Mouse (Mus musculus) heart, postnatal 10 days (tissue): Measurements from ENCODE around the gene Slc6a21. TPM values are rescaled to one million over a fixed set of nuclear protein-coding genes. Genes with fewer than 3 reads are reported as not detected.

Source experiments
- DNase-seq, 2 experiments: peaks; one replicate each; pipeline ENCODE4 v3.0.0; 2021
- intact Hi-C: fragments of 180-260 bp; cut with DNase I; formaldehyde crosslinking; loops from one replicate; pipeline ENCODE4 v1.15.1; 2025
- total RNA-seq, 2 experiments: library from RNA; stranded (reverse); gene quantifications; 2 replicates each; pipeline ENCODE4 v1.2.3; 2021

The Slc6a21 gene
- total RNA-seq, 2 experiments from 2014 or later, result not detected

GRCm38 (mm10) chr7:45312023-45312422 lies 34.7 kb downstream of the Slc6a21 start:
- DNase-seq, result no peak
- intact Hi-C loops, result no loop called here

DNA sequence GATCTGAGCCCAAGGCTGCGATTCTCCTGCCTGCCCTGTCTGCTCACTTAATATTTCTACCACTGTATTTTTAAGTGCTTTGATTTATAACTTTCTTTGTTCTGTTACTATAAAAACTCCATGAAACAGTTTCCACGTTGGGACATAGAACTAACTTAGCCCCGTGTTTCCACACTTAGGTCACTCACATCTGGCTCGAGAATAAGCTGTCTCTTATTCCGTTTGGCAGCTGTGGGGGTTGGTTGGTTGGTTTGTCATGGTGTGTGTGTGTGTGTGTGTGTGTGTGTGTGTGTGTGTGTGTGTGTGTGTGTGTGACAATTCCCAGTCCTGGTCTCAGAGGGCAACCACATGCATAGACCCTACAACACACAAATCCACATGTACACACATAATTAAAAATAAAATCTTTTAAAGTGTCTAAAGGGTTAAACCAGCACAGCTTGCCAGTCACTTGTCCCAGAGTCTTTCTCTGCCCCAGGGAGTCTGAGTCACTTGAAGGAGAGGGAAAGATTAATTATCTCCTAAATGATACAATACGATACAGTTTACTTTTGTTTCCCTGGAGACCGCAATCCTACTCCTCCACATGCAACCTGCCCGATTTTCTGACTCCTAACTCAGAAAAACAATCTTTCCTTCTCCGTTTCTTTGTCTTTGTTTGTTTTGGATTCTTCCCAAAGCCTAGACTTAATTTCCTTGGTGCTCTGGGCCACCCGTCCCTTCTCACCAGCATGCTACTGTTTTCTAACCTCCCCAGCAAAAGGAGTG lies 35.6 kb downstream of the Slc6a21 start:
- intact Hi-C loops, result no loop called here

GRCm38 (mm10) chr7:45313495-45313894 lies 36.2 kb downstream of the Slc6a21 start:
- intact Hi-C loops, result no loop called here
- no peak for DNase-seq

More for the DNA sequence above, 35.6 kb downstream of the Slc6a21 start:
- DNase-seq, result no peak

DNA sequence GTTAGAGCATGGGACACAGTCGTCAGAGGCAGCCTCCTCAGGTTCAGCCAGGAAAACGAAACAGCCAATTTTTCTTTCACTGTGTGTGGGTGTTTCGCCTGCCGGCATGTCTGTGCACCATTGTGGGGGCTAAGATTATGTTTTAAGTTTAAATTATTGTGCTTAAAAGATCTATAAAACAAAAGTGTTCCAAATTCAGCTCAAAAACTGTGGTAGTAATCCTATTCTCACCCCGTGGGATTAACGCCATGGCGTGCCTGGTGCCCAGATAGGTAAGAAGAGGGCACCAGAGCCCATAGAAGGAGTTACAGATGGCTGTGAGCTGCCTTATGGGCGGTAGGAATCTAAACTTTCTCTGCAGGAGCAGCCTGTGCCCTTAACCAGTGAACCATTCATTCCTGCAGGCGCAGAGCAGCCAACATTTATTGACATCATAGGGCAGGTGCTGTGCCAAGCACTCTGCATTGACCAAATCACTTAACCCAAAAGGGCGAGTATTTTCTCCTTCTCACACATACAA lies 37.9 kb downstream of the Slc6a21 start:
- intact Hi-C loops, result no loop called here
- no peak for DNase-seq

DNA sequence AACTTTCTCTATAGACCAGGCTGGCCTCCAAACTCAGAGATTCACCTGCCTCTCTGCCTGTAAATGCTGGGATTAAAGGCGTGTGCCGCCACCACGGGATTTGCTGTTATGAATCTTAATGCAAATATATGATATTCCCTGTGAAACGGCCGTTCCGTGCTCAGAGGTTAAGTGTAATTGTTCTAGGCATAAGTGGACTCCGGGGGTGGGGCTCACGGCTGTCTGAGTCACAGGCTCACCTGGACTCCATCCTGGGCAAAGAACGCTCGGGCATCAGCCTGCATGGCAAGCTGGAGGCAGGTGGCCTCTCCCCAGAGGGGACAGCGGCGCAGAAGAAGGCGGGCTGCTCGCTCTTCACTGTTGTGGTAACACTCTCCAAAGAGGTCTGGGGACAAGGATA lies 39.2 kb downstream of the Slc6a21 start:
- no peak for DNase-seq
- intact Hi-C loops, result no loop called here

DNA sequence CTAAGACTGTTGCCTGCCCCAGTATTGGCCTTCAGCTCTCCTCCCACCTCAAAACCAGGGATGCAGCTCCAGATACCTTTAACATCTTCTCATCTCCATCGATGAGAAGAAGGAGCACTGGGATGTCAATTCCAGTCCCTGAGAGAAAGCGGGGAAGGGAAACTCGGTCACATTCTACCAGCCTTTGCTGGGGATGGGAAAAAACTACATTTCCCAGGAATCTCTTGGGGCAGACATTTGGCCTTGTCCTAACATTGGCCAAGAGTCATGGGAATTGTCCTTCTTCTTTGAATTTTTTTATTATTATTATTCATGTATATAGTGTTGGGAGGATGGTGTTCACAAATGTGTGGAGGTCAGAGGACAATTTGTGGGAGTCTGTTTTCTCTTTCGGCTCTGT lies 44.9 kb downstream of the Slc6a21 start:
- no peak for DNase-seq
- intact Hi-C loops, result no loop called here

GRCm38 (mm10) chr7:45323069-45323468 lies 45.8 kb downstream of the Slc6a21 start:
- intact Hi-C loops, result no loop called here
- DNase-seq, result no peak

DNA sequence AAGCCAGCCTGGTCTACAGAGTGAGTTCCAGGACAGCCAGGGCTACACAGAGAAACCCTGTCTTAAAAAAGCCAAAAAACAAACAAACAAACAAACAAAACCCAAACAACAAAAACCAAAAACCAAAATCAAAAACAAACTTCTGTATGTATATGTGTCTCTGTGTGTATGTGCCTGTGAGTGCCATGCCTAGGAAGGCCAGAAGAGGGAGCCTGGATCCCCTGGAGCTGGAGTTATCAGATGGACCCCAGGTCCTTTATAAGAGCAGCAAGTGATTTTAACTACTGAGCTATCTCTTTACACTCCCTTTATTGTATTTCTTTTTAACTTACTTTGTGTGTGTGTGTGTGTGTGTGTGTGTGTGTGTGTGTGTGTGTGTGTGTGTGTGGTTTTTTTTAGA lies 48.5 kb downstream of the Slc6a21 start:
- intact Hi-C loops, result no loop called here
- DNase-seq, result no peak

DNA sequence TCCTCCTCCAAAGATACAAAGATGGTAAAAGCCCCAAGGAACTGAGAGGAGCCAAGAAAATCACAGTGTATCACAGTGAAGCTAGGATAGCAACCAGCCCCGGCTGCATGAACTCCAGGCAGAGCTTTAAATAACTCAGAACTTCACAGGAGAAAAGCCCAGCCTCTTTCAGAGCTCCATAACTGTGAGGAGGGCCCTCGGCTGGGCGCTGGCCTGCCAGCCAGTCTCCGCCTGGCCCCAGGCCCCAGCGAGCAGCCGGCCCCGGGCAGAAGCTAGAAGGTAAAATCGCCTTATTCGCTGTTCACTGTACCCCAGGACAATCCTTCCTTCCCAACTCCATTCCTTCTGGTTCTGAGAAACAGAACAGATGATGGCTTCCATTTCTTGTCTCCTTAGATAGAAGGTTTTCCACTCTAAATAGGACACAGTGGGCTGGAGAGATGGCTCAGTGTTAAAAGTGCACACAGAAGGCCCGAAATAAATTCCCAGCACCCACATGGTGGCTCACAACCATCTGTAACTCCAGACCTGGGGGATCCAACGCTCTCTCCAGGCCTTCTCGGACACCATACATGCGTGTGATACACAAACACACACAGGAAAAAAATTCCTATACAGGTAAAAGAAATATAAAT lies 51.6 kb downstream of the Slc6a21 start:
- DNase-seq, result peak in 1 of 2 experiments; percentile 54
- intact Hi-C loops, result no loop called here

- no peak for DNase-seq
- intact Hi-C loops, result no loop called here
Observed at GRCm38 (mm10) chr7:45331502-45331901, 54.2 kb downstream of the Slc6a21 start.

DNA sequence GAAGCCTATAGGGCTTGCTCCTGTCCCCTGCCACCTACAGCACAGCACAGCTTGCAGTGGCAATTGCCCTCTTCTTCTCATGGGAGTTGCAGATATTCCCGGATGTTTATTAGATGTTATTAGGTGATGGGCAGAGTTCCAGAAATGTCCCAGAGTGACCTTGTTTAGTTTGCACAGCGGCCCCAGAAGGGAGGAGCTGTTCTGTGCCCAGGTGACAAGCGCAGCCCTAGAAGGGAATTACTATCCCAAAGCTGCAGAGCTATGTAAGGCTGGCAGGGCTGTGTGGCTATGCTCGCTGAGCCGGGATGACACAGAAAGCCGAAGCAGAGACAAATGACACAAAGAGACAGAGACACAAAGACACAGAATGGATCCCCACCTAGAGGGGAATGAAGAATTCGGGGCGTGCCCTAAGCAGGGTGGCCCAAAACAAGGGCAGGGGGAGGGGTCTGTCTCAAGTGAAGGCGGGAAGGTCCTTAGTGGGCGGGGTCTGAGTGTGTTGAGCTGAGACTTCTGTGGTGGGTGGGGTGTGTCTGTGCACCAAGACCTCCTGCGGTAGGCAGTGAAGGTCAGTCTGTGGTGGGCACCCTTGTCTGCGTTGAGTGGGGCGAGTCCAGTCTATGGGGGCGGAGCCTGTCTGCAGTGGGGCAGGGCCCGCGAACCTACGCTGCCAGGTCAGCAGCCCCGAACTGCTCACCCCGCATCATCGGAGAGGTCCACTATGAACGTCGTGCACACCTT lies 55.5 kb downstream of the Slc6a21 start:
- intact Hi-C loops, result no loop called here
- peak; percentile 70 to 74 for DNase-seq

GRCm38 (mm10) chr7:45333431-45333982 lies 56.2 kb downstream of the Slc6a21 start, which contains the start of gene Trpm4:
Gene Trpm4, minus strand, starts transcription at chr7:45333780.
- intact Hi-C loops, result no loop called here
- peak; percentile 93 to 95 for DNase-seq

- intact Hi-C loops, result no loop called here
- DNase-seq, result peak; percentile 59 to 71
Observed at GRCm38 (mm10) chr7:45334605-45335004, 57.3 kb downstream of the Slc6a21 start.

- intact Hi-C loops, result no loop called here
- peak; percentile 61 to 72 for DNase-seq
Observed at GRCm38 (mm10) chr7:45335056-45335455, 57.7 kb downstream of the Slc6a21 start, which contains the start of gene Hrc. Gene Hrc, plus strand, starts transcription at chr7:45335290.

GRCm38 (mm10) chr7:45336319-45336718 lies 59.0 kb downstream of the Slc6a21 start:
- DNase-seq, result no peak
- intact Hi-C loops, result no loop called here

DNA sequence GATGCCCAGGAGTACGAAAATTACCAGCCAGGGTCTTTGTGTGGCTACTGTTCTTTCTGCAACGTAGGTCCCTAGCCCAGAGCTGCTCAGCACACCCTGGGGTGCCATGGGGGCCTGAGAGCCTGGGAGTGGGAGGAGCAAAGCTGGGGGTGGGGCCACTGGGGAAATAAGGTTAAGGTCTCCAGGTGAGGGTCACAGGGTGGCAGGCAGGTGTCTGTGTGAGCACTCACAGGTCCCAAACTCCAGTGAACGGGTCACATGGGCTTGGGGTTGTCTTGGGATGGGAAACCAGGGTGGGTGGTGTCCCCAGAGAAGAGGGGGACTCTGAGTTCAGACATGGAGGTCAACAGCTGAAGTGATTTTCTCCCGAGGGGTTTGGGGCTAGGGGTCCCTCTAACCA lies 60.2 kb downstream of the Slc6a21 start:
- intact Hi-C loops, result no loop called here
- DNase-seq, result no peak

DNA sequence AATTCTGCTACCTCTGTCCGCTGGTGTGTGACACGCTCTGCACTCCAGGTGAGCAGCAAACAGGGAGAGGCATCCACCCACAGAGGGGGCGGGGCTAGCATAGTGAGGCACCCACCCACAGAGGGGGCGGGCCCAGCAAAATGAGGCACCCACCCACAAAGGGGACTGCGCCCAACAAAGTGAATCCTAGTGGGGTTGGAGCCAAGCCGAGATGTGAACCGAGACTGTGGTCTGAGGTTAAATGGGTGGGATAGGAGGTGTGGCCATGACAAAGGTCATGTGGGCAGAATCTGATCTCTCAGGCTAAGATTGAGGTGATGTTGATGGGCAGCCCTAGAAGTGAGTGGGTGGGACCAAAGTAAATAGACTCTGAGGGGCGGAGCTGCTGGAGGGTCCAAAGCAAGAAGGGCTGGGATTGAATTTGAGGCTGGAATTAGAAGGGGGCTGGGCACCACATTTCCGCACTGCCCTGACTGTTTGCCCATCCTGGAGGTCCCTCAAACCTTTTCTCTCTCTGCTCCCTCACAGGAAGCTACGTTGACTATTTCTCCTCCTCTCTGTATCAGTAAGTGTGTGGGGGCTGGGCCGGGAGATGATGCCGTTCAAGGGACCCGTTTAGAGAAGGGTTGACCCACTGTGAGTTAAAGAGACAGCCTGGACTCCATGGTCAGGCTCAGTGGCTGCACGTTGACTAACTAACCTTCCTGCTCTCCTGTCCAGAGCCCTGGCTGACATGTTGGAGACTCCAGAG lies 61.0 kb downstream of the Slc6a21 start:
- intact Hi-C loops, result no loop called here

More for the DNA sequence above, 61.0 kb downstream of the Slc6a21 start:
- DNase-seq, result peak; percentile 35 to 46
